In genomic region chr11:32300279-32301267, GRCm38 (mm10) we compare ENCODE assay signal across 8 mouse cellular contexts. TPM values are rescaled to one million over a fixed set of nuclear protein-coding genes. Genes with fewer than 3 reads are reported as not detected.
DNase-seq lines count a peak whose midpoint lies in the region; ATAC-seq and TF ChIP-seq lines count a peak whose summit lies in the region.

No protein-coding gene starts in this region.

- no peaks in the 10 kb centered on the region for H3K27me3 ChIP-seq in kidney, postnatal 0 days (ENCODE audit: insufficient read depth, low read length)
- peaks cover 11% of the 10 kb centered on the region; the same call in 1 of the 2 replicates for H3K27me3 ChIP-seq in intestine, embryonic 15.5 days (replicated peaks)

- 0 out of 2 replicates have a peak overlapping the region, but pooled peaks have one; percentile 36 for H3K4me2 ChIP-seq in kidney, postnatal 0 days (ENCODE audit: low read length)
- peak overlapping the region; percentile 50 for H3K4me2 ChIP-seq in intestine, embryonic 15.5 days (replicated peaks)

- H3K36me3 ChIP-seq in kidney, postnatal 0 days (ENCODE audit: insufficient read depth, low read length), result no peaks in the 10 kb centered on the region
- no peaks in the 10 kb centered on the region for H3K36me3 ChIP-seq in intestine, embryonic 15.5 days

- no peak for TF ChIP-seq CTCF in kidney, postnatal 0 days (IDR thresholded peaks at IDR 0.05; ENCODE audit: low read depth)
- no peak for TF ChIP-seq CTCF in cortical plate, adult 2 months (IDR thresholded peaks at IDR 0.05; ENCODE audit: extremely low read depth, insufficient read depth, low read length)

- H3K9me3 ChIP-seq in kidney, postnatal 0 days (replicated peaks; ENCODE audit: low read length), result no peaks in the 10 kb centered on the region
- H3K9me3 ChIP-seq in intestine, embryonic 15.5 days, result no peaks in the 10 kb centered on the region

- ATAC-seq in kidney, postnatal 0 days (replicated peaks; ENCODE audit: low FRiP score, low read depth), result no peak
- peak; percentile 29; the same call in 1 of the 2 replicates for ATAC-seq in intestine, embryonic 15.5 days
- ATAC-seq in monocyte, adult 5-6 weeks (replicated peaks; ENCODE audit: insufficient number of reproducible peaks, low FRiP score, low TSS enrichment, poor library complexity, severe bottlenecking), result peak; percentile 25; the same call in 1 of the 2 replicates

- no peak for DNase-seq in kidney, postnatal 0 days (ENCODE audit: low spot score)
- no peak for DNase-seq in kidney, adult 9 months
- DNase-seq in cerebellum, adult 9-10 months, result no peak
- no peak for DNase-seq in adrenal gland, postnatal 14 days
- no peak for DNase-seq in layer of hippocampus, adult 9-11 months

- no peak overlapping the region for H3K9ac ChIP-seq in kidney, postnatal 0 days (ENCODE audit: low read depth, low read length)
- H3K9ac ChIP-seq in intestine, embryonic 15.5 days, result no peak overlapping the region

- no peaks in the 10 kb centered on the region for H3K4me1 ChIP-seq in kidney, postnatal 0 days (replicated peaks; ENCODE audit: insufficient read depth, low read length)
- H3K4me1 ChIP-seq in cortical plate, adult 2 months (ENCODE audit: control insufficient read depth, insufficient read depth, low read length), result peaks cover 4% of the 10 kb centered on the region
- no peaks in the 10 kb centered on the region for H3K4me1 ChIP-seq in intestine, embryonic 15.5 days (replicated peaks)

- TF ChIP-seq POLR2A in cortical plate, adult 2 months (IDR thresholded peaks at IDR 0.05; ENCODE audit: extremely low read depth, insufficient read depth, low read length), result no peak

- no peak overlapping the region for H3K27ac ChIP-seq in kidney, postnatal 0 days
- no peak overlapping the region for H3K27ac ChIP-seq in cortical plate, adult 2 months (ENCODE audit: insufficient read depth, low read length)
- H3K27ac ChIP-seq in intestine, embryonic 15.5 days, result no peak overlapping the region

- no peak overlapping the region for H3K4me3 ChIP-seq in kidney, postnatal 0 days (replicated peaks; ENCODE audit: low read depth, low read length)
- H3K4me3 ChIP-seq in cortical plate, adult 2 months (ENCODE audit: insufficient read depth, low read length), result 0 out of 2 replicates have a peak overlapping the region, but pooled peaks have one; percentile 18
- H3K4me3 ChIP-seq in intestine, embryonic 15.5 days (replicated peaks), result no peak overlapping the region

- WGBS in kidney, postnatal 0 days, result 49% methylated on average over 14 of the region's 17 CpGs
- 47% methylated on average over 15 of the region's 17 CpGs for WGBS in intestine, embryonic 15.5 days

RNA-seq across cellular contexts. Expression of gene Hbq1a, which starts 0.7 kb away (rescaled TPM):
- polyA plus RNA-seq in kidney, postnatal 0 days (2015; fragmentation: Nextera tagmentation; extraction: Ambion mirVana), result 0.37 TPM in 1 of 2 replicates, not detected in the other
- polyA plus RNA-seq in cortical plate, adult 2 months (2012; rRNA removed), result 3.0 and 3.5 TPM in 2 replicates
- polyA plus RNA-seq in intestine, embryonic 15.5 days (2015; fragmentation: Nextera tagmentation; extraction: Ambion mirVana), result 0.40 and 0.68 TPM in 2 replicates
- not detected in 3 replicates for total RNA-seq in monocyte, adult 5-6 weeks (2017)
- total RNA-seq in adrenal gland, postnatal 14 days (2021), result 1.0 TPM in 1 of 2 replicates, not detected in the other

RNA-seq across cellular contexts. Expression of gene Hba-a2, which starts 4.3 kb away (rescaled TPM):
- 2,400 and 2,472 TPM in 2 replicates for polyA plus RNA-seq in kidney, postnatal 0 days (2015; fragmentation: Nextera tagmentation; extraction: Ambion mirVana)
- 389 and 531 TPM in 2 replicates for polyA plus RNA-seq in cortical plate, adult 2 months (2012; rRNA removed)
- polyA plus RNA-seq in intestine, embryonic 15.5 days (2015; fragmentation: Nextera tagmentation; extraction: Ambion mirVana), result 10,966 and 11,197 TPM in 2 replicates
- total RNA-seq in monocyte, adult 5-6 weeks (2017), result 1,478 to 24,418 TPM (median 22,273 TPM) in 3 replicates
- 8,335 and 10,867 TPM in 2 replicates for total RNA-seq in adrenal gland, postnatal 14 days (2021)

RNA-seq across cellular contexts. Expression of gene Hbq1b, which starts 13.8 kb away (rescaled TPM):
- polyA plus RNA-seq in kidney, postnatal 0 days (2015; fragmentation: Nextera tagmentation; extraction: Ambion mirVana), result 0.87 and 0.92 TPM in 2 replicates
- polyA plus RNA-seq in cortical plate, adult 2 months (2012; rRNA removed), result 1.9 and 2.1 TPM in 2 replicates
- polyA plus RNA-seq in intestine, embryonic 15.5 days (2015; fragmentation: Nextera tagmentation; extraction: Ambion mirVana), result 3.0 and 3.3 TPM in 2 replicates
- total RNA-seq in monocyte, adult 5-6 weeks (2017), result 6.8 TPM in 1 of 3 replicates, not detected in the others
- 2.8 and 3.2 TPM in 2 replicates for total RNA-seq in adrenal gland, postnatal 14 days (2021)

RNA-seq across cellular contexts. Expression of gene Hba-a1, which starts 17.3 kb away (rescaled TPM):
- polyA plus RNA-seq in kidney, postnatal 0 days (2015; fragmentation: Nextera tagmentation; extraction: Ambion mirVana), result 1,023 and 1,027 TPM in 2 replicates
- polyA plus RNA-seq in cortical plate, adult 2 months (2012; rRNA removed), result 139 and 197 TPM in 2 replicates
- 4,064 and 4,369 TPM in 2 replicates for polyA plus RNA-seq in intestine, embryonic 15.5 days (2015; fragmentation: Nextera tagmentation; extraction: Ambion mirVana)
- 197 to 2,631 TPM (median 2,328 TPM) in 3 replicates for total RNA-seq in monocyte, adult 5-6 weeks (2017)
- 9,215 and 11,792 TPM in 2 replicates for total RNA-seq in adrenal gland, postnatal 14 days (2021)

RNA-seq across cellular contexts. Expression of gene Hba-x, which starts 24.4 kb away (rescaled TPM):
- polyA plus RNA-seq in kidney, postnatal 0 days (2015; fragmentation: Nextera tagmentation; extraction: Ambion mirVana), result 0.36 and 0.43 TPM in 2 replicates
- polyA plus RNA-seq in cortical plate, adult 2 months (2012; rRNA removed), result 0.15 and 0.21 TPM in 2 replicates
- 36.3 and 48.2 TPM in 2 replicates for polyA plus RNA-seq in intestine, embryonic 15.5 days (2015; fragmentation: Nextera tagmentation; extraction: Ambion mirVana)
- not detected in 3 replicates for total RNA-seq in monocyte, adult 5-6 weeks (2017)
- total RNA-seq in adrenal gland, postnatal 14 days (2021), result not detected in 2 replicates
